10 mouse cellular contexts compared by ENCODE assay signal in genomic region chr11:45538011-45538410, GRCm38 (mm10).
A peak's percentile ranks its signal among the peaks of the same experiment; 100 is the strongest.
DNase-seq lines count a peak whose midpoint lies in the region; ATAC-seq and TF ChIP-seq lines count a peak whose summit lies in the region.
"Had no signal": no experiment of that assay in that cellular context is flagged by ENCODE, and none has a peak within 500 bp of the region (broad histone marks: within the 10 kb centered on the region; RNA-seq: fewer than 3 reads in every experiment).

No protein-coding gene starts in this region.

- H3K9me3 ChIP-seq in kidney, embryonic 15.5 days (replicated peaks), result no peaks in the 10 kb centered on the region
- H3K9me3 ChIP-seq in hindbrain, embryonic 15.5 days, result no peaks in the 10 kb centered on the region

- DNase-seq in kidney, postnatal 25 days, result no peak
- peak; percentile 4 for DNase-seq in NIH3T3 (ENCODE audit: low read depth)
- DNase-seq in cerebellum, adult 2 months, result peak; percentile 90 to 94
- DNase-seq in spleen, postnatal 36 days (ENCODE audit: low spot score in 2 of 2), result no peak
- DNase-seq in ovary, postnatal 14 days (ENCODE audit: low spot score), result no peak
- DNase-seq: kidney, adult 8-10 months; liver, postnatal 0 days had no signal

- no peak for TF ChIP-seq CTCF in cerebellum, adult 2 months (IDR thresholded peaks at IDR 0.05; ENCODE audit: borderline replicate concordance, insufficient read depth, low read depth, low read length)

- no peak for ATAC-seq in kidney, embryonic 15.5 days (replicated peaks; ENCODE audit: low FRiP score)
- peak; percentile 59; the same call in 1 of the 2 replicates for ATAC-seq in hindbrain, embryonic 15.5 days (ENCODE audit: low FRiP score, low read depth)
- ATAC-seq: liver, postnatal 0 days had no signal

- no peaks in the 10 kb centered on the region for H3K27me3 ChIP-seq in kidney, embryonic 15.5 days
- H3K27me3 ChIP-seq in cerebellum, adult 2 months (ENCODE audit: control insufficient read depth, insufficient read depth, low read length), result no peaks in the 10 kb centered on the region
- no peaks in the 10 kb centered on the region for H3K27me3 ChIP-seq in hindbrain, embryonic 15.5 days
- H3K27me3 ChIP-seq: CH12.LX had no signal

- no peaks in the 10 kb centered on the region for H3K36me3 ChIP-seq in kidney, embryonic 15.5 days
- H3K36me3 ChIP-seq in hindbrain, embryonic 15.5 days, result no peaks in the 10 kb centered on the region

- TF ChIP-seq POLR2A in cerebellum, adult 2 months (IDR thresholded peaks at IDR 0.05; ENCODE audit: borderline replicate concordance, insufficient read depth, low read length), result no peak

- H3K9ac ChIP-seq in kidney, embryonic 15.5 days, result no peak overlapping the region
- H3K9ac ChIP-seq in hindbrain, embryonic 15.5 days, result no peak overlapping the region
- H3K9ac ChIP-seq: liver, postnatal 0 days had no signal

- peaks cover 17% of the 10 kb centered on the region for H3K4me1 ChIP-seq in kidney, embryonic 15.5 days
- H3K4me1 ChIP-seq in cerebellum, adult 2 months (ENCODE audit: control insufficient read depth, insufficient read depth, low read length), result peaks cover 18% of the 10 kb centered on the region
- H3K4me1 ChIP-seq in hindbrain, embryonic 15.5 days (replicated peaks), result peaks cover 5% of the 10 kb centered on the region

- no peak overlapping the region for H3K4me2 ChIP-seq in kidney, embryonic 15.5 days
- H3K4me2 ChIP-seq in hindbrain, embryonic 15.5 days, result no peak overlapping the region

- WGBS in kidney, embryonic 15.5 days, result 76% methylated on average over 7 of the region's 7 CpGs
- 7% methylated on average over 7 of the region's 7 CpGs for WGBS in cerebellum, adult 2 months
- WGBS in hindbrain, embryonic 15.5 days, result 43% methylated on average over 7 of the region's 7 CpGs

- H3K4me3 ChIP-seq in kidney, embryonic 15.5 days (replicated peaks), result no peak overlapping the region
- no peak overlapping the region for H3K4me3 ChIP-seq in cerebellum, adult 2 months (replicated peaks; ENCODE audit: insufficient read depth, low read depth, low read length)
- H3K4me3 ChIP-seq in hindbrain, embryonic 15.5 days, result no peak overlapping the region

- 0 out of 2 replicates have a peak overlapping the region, but pooled peaks have one; percentile 22 for H3K27ac ChIP-seq in kidney, embryonic 15.5 days
- H3K27ac ChIP-seq in cerebellum, adult 2 months (ENCODE audit: insufficient read depth, low read length), result no peak overlapping the region
- H3K27ac ChIP-seq in hindbrain, embryonic 15.5 days (replicated peaks), result peak overlapping the region; percentile 28; the same call in 1 of the 2 replicates

Comparison
In these comparisons a context has a peak if more than half of its experiments do, and no peak if none do; other contexts are left out.
1. DNase-seq: peak in NIH3T3 (single experiment) and cerebellum, adult 2 months (2 of 2); none in kidney, postnatal 25 days (0 of 2), spleen, postnatal 36 days (0 of 2) and ovary, postnatal 14 days (single experiment).